Mouse (Mus musculus) MEL (cell line): ENCODE results near the gene Wdr86. TPM values are rescaled to one million over a fixed set of nuclear protein-coding genes. Genes with fewer than 3 reads are reported as not detected.

Experiments
- DNase-seq: peaks from one replicate; pipeline ENCODE4 v3.0.0; 2011; ENCODE audit warnings: low read depth, low spot score
- H3K27ac ChIP-seq: 2 replicates; pipeline ENCODE4 v1.5.1; 2012; ENCODE audit warnings: low read depth, mild to moderate bottlenecking, control low read depth, low read length, moderate library complexity; ENCODE audit not compliant: control insufficient read depth
- H3K27me3 ChIP-seq, 2 experiments: fragments of 150-350 bp in 1 of 2; sonication (generic) in 1 of 2; 2 replicates each; pipeline ENCODE4 v1.6.1; 2012; ENCODE audit warnings: low read length in 2 of 2, mild to moderate bottlenecking in 2 of 2, improper control_type of control experiment in 1 of 2, moderate library complexity in 1 of 2; ENCODE audit not compliant: insufficient read depth in 2 of 2, control insufficient read depth in 1 of 2
- H3K36me3 ChIP-seq, 2 experiments: 2 replicates each; pipeline ENCODE4 v1.6.1; 2012 to 2014; ENCODE audit warnings: low read length in 2 of 2, improper control_type of control experiment in 1 of 2, inconsistent platforms in 1 of 2, mild to moderate bottlenecking in 1 of 2; ENCODE audit not compliant: insufficient read depth in 2 of 2, control insufficient read depth in 1 of 2
- H3K4me1 ChIP-seq, 2 experiments: fragments of 150-350 bp in 1 of 2; sonication (generic) in 1 of 2; 2 replicates each; pipeline ENCODE4 v1.6.1; 2012; ENCODE audit warnings: low read length in 2 of 2, improper control_type of control experiment in 1 of 2, mild to moderate bottlenecking in 1 of 2; ENCODE audit not compliant: insufficient read depth in 2 of 2, control insufficient read depth in 1 of 2
- H3K4me3 ChIP-seq, 2 experiments: fragments of 150-350 bp in 1 of 2; sonication (generic) in 1 of 2; 2 replicates each; pipeline ENCODE4 v1.5.1; 2012; ENCODE audit warnings: low read depth in 2 of 2, low read length in 2 of 2, mild to moderate bottlenecking in 2 of 2, moderate library complexity in 2 of 2, control low read depth in 1 of 2, improper control_type of control experiment in 1 of 2; ENCODE audit not compliant: control insufficient read depth in 1 of 2, insufficient read depth in 1 of 2
- H3K79me2 ChIP-seq: 2 replicates; pipeline ENCODE4 v1.6.1; 2012; ENCODE audit warnings: mild to moderate bottlenecking, low read length, moderate library complexity; ENCODE audit not compliant: control insufficient read depth, poor library complexity, insufficient read depth
- H3K9ac ChIP-seq: 2 replicates; pipeline ENCODE4 v1.6.1; 2012; ENCODE audit warnings: low read depth, mild to moderate bottlenecking, control low read depth, low read length, moderate library complexity; ENCODE audit not compliant: control insufficient read depth, poor library complexity, severe bottlenecking
- H3K9me3 ChIP-seq: fragments of 150-350 bp; sonication (generic); replicated peaks from 2 replicates; pipeline ENCODE4 v1.6.1; 2012; ENCODE audit warnings: mild to moderate bottlenecking, low read length, improper control_type of control experiment, moderate library complexity; ENCODE audit not compliant: insufficient read depth
- CHD1 ChIP-seq: IDR thresholded peaks from 2 replicates; pipeline ENCODE4 v1.6.1; 2012; ENCODE audit warnings: low read depth, mild to moderate bottlenecking, inconsistent platforms, low read length, improper control_type of control experiment
- E2F4 ChIP-seq: IDR thresholded peaks from 2 replicates; pipeline ENCODE4 v1.6.1; 2011; ENCODE audit warnings: low read depth, low read length, improper control_type of control experiment, borderline replicate concordance
- ELF1 ChIP-seq: IDR thresholded peaks from 2 replicates; pipeline ENCODE4 v1.6.1; 2014; ENCODE audit warnings: low read depth, mild to moderate bottlenecking, inconsistent platforms, low read length, improper control_type of control experiment, moderate library complexity
- EP300 ChIP-seq, 2 experiments: IDR thresholded peaks; 2 replicates each; pipeline ENCODE4 v1.6.1; 2011; ENCODE audit warnings: improper control_type of control experiment in 2 of 2, low read length in 2 of 2, low read depth in 1 of 2, mild to moderate bottlenecking in 1 of 2
- GATA1 ChIP-seq: IDR thresholded peaks from 2 replicates; pipeline ENCODE4 v1.6.1; 2011; ENCODE audit warnings: low read depth, low read length, improper control_type of control experiment
- JUND ChIP-seq: IDR thresholded peaks from 2 replicates; pipeline ENCODE4 v1.6.1; 2011; ENCODE audit warnings: low read depth, mild to moderate bottlenecking, improper control_type of control experiment, low read length
- KAT2A ChIP-seq: conservative IDR thresholded peaks from 2 replicates; pipeline ENCODE4 v1.6.1; 2012; ENCODE audit warnings: low read depth, low read length, improper control_type of control experiment, inconsistent platforms
- MAFK ChIP-seq: IDR thresholded peaks from 2 replicates; pipeline ENCODE4 v1.6.1; 2011; ENCODE audit warnings: low read depth, mild to moderate bottlenecking, low read length, improper control_type of control experiment, borderline replicate concordance
- MAX ChIP-seq: IDR thresholded peaks from 2 replicates; pipeline ENCODE4 v1.6.1; 2011; ENCODE audit warnings: low read length, improper control_type of control experiment
- MAZ ChIP-seq: IDR thresholded peaks from 2 replicates; pipeline ENCODE4 v1.6.1; 2012; ENCODE audit warnings: low read depth, mild to moderate bottlenecking, inconsistent platforms, low read length, improper control_type of control experiment
- MEF2A ChIP-seq: IDR thresholded peaks from 2 replicates; pipeline ENCODE4 v1.6.1; 2014; ENCODE audit warnings: low read depth, mild to moderate bottlenecking, inconsistent platforms, low read length, improper control_type of control experiment; ENCODE audit not compliant: poor library complexity, insufficient replicate concordance, severe bottlenecking; ENCODE audit errors: extremely low read depth
- MYB ChIP-seq: IDR thresholded peaks from 2 replicates; pipeline ENCODE4 v1.6.1; 2011; ENCODE audit warnings: mild to moderate bottlenecking, low read depth, low read length, improper control_type of control experiment
- MYC ChIP-seq: IDR thresholded peaks from 2 replicates; pipeline ENCODE4 v1.6.1; 2011; ENCODE audit warnings: low read depth, mild to moderate bottlenecking, low read length, improper control_type of control experiment, moderate library complexity
- RCOR1 ChIP-seq: IDR thresholded peaks from 2 replicates; pipeline ENCODE4 v1.6.1; 2012; ENCODE audit warnings: low read depth, mild to moderate bottlenecking, inconsistent platforms, low read length, improper control_type of control experiment
- TAL1 ChIP-seq: IDR thresholded peaks from 2 replicates; pipeline ENCODE4 v1.6.1; 2012; ENCODE audit warnings: mild to moderate bottlenecking, inconsistent platforms, low read length, moderate library complexity, mixed read lengths
- TBP ChIP-seq: IDR thresholded peaks from 2 replicates; pipeline ENCODE4 v1.8.0; 2011; ENCODE audit warnings: low read depth, low read length, improper control_type of control experiment
- UBTF ChIP-seq: IDR thresholded peaks from 2 replicates; pipeline ENCODE4 v1.6.1; 2012; ENCODE audit warnings: low read depth, mild to moderate bottlenecking, inconsistent platforms, low read length, improper control_type of control experiment, moderate library complexity, borderline replicate concordance; ENCODE audit not compliant: insufficient read depth
- USF1 ChIP-seq: IDR thresholded peaks from 2 replicates; pipeline ENCODE4 v1.6.1; 2014; ENCODE audit warnings: low read depth, mild to moderate bottlenecking, inconsistent platforms, low read length, improper control_type of control experiment, moderate library complexity
- ZMIZ1 ChIP-seq: IDR thresholded peaks from 2 replicates; pipeline ENCODE4 v1.6.1; 2012; ENCODE audit warnings: low read depth, mild to moderate bottlenecking, inconsistent platforms, low read length, improper control_type of control experiment, moderate library complexity
- polyA plus RNA-seq, 2 experiments: library from polyadenylated mRNA; stranded (reverse) in 1 of 2; unstranded in 1 of 2; fragments of >175 nt in 1 of 2; fragments of >200 nt in 1 of 2; gene quantifications; 2 replicates each; pipeline versions ENCODE4 v1.2.1 to v1.2.4; 2012; ENCODE audit warnings: low replicate concordance in 2 of 2, low read depth in 1 of 2; ENCODE audit not compliant: insufficient read length in 2 of 2, insufficient read depth in 1 of 2, missing spikeins in 1 of 2
- total RNA-seq: library from RNA; depleted of rRNA; stranded (reverse); fragments of 300-350 nt; gene quantifications from 2 replicates; pipeline ENCODE4 v1.2.3, GENCODE M21; 2012

Wdr86 gene
- total and polyA plus RNA-seq, 3 experiments: not detected

- no peaks in the 10 kb centered on the region for H3K79me2 ChIP-seq
- no peak for DNase-seq
- no peaks in the 10 kb centered on the region for H3K9me3 ChIP-seq
- TF ChIP-seq EP300 (IDR thresholded peaks at IDR 0.05; ENCODE audit: low read depth in 1 of 2, low read length in 2 of 2) (no peak), USF1 (no peak), MAX (no peak)
- H3K27ac ChIP-seq: no peak overlapping the region
- H3K4me3 ChIP-seq: no peak overlapping the region
- H3K4me1 ChIP-seq: no peaks in the 10 kb centered on the region; a peak in 1 of 4 replicates
- no peaks in the 10 kb centered on the region for H3K36me3 ChIP-seq
- no peaks in the 10 kb centered on the region; a peak in 1 of 4 replicates for H3K27me3 ChIP-seq
- no peak overlapping the region for H3K9ac ChIP-seq
These were observed 48.3 kb upstream of the Wdr86 start for GRCm38 (mm10) chr5:24778843-24779140.

- no peak for DNase-seq
- H3K27me3 ChIP-seq: no peaks in the 10 kb centered on the region; a peak in 1 of 4 replicates
- no peaks in the 10 kb centered on the region for H3K36me3 ChIP-seq
- TF ChIP-seq TAL1 (no peak), GATA1 (no peak), RCOR1 (no peak), UBTF (no peak), MAZ (no peak), TBP (no peak), EP300 (IDR thresholded peaks at IDR 0.05; ENCODE audit: low read depth in 1 of 2, low read length in 2 of 2) (no peak), JUND (no peak), MAFK (no peak), CHD1 (no peak), KAT2A (no peak), MYB (no peak), MEF2A (no peak), ELF1 (no peak), E2F4 (no peak), MYC (no peak), ZMIZ1 (no peak), MAX (no peak)
- H3K79me2 ChIP-seq: no peaks in the 10 kb centered on the region
- H3K27ac ChIP-seq: no peak overlapping the region
- no peak overlapping the region for H3K4me3 ChIP-seq
- H3K4me1 ChIP-seq: no peaks in the 10 kb centered on the region; a peak in 1 of 4 replicates
- no peak overlapping the region for H3K9ac ChIP-seq
- H3K9me3 ChIP-seq: no peaks in the 10 kb centered on the region
These were observed 47.7 kb upstream of the Wdr86 start for GRCm38 (mm10) chr5:24778082-24778842.
